Mouse (Mus musculus) liver, adult 2 months (tissue): Measurements from ENCODE around the gene Wipf3. TPM values are rescaled to one million over a fixed set of nuclear protein-coding genes. Genes with fewer than 3 reads are reported as not detected.

ENCODE experiments used
- DNase-seq: peaks from one replicate; pipeline ENCODE4 v3.0.0-alpha.2; 2011; ENCODE audit warnings: low read depth, low spot score; ENCODE audit errors: extremely low read depth
- H3K27ac ChIP-seq: fragments of 200-500 bp; replicated peaks from 2 replicates; pipeline ENCODE4 v1.5.1; 2012; ENCODE audit warnings: low read depth, mild to moderate bottlenecking, control low read depth, inconsistent platforms, low read length; ENCODE audit not compliant: insufficient read depth
- H3K27me3 ChIP-seq: fragments of 200-500 bp; 2 replicates; pipeline ENCODE4 v1.6.1; 2012; ENCODE audit warnings: mild to moderate bottlenecking, moderate library complexity, low read length, inconsistent platforms; ENCODE audit not compliant: control insufficient read depth, insufficient read depth
- H3K36me3 ChIP-seq: fragments of 200-500 bp; 2 replicates; pipeline ENCODE4 v1.6.1; 2012; ENCODE audit warnings: low read length, inconsistent platforms; ENCODE audit not compliant: control insufficient read depth, insufficient read depth
- H3K4me1 ChIP-seq: fragments of 200-500 bp; 2 replicates; pipeline ENCODE4 v1.6.1; 2011; ENCODE audit warnings: low read length; ENCODE audit not compliant: control insufficient read depth, insufficient read depth
- H3K4me3 ChIP-seq: fragments of 200-500 bp; 2 replicates; pipeline ENCODE4 v1.5.1; 2011; ENCODE audit warnings: low read depth, mild to moderate bottlenecking, control low read depth, low read length, moderate library complexity; ENCODE audit not compliant: insufficient read depth
- H3K79me2 ChIP-seq: fragments of 200-500 bp; 2 replicates; pipeline ENCODE4 v1.6.1; 2012; ENCODE audit warnings: inconsistent platforms, mild to moderate bottlenecking, low read length, moderate library complexity; ENCODE audit not compliant: control insufficient read depth, insufficient read depth
- H3K9ac ChIP-seq: fragments of 200-500 bp; 2 replicates; pipeline ENCODE4 v1.6.1; 2012; ENCODE audit warnings: low read depth, mild to moderate bottlenecking, control low read depth, inconsistent platforms, low read length
- CTCF ChIP-seq: fragments of 200-500 bp; IDR thresholded peaks from 2 replicates; pipeline ENCODE4 v1.5.1; 2011; ENCODE audit warnings: low read depth, low read length, control low read depth
- POLR2A ChIP-seq: fragments of 200-500 bp; IDR thresholded peaks from 2 replicates; pipeline ENCODE4 v1.6.1; 2011; ENCODE audit warnings: low read length, control low read depth; ENCODE audit not compliant: insufficient read depth; ENCODE audit errors: extremely low read depth
- WGBS: fragments of 180-500 bp; shearing (Covaris S2); methylation state at CpG from one replicate; pipeline ENCODE4 v1.1.7; 2018; 5-methylcytosine and 5-hydroxymethylcytosine counted together
- polyA plus RNA-seq: library from polyadenylated mRNA; depleted of rRNA; stranded (reverse); fragments of >200 nt; gene quantifications from 2 replicates; pipeline ENCODE4 v1.2.3, GENCODE M21; 2012
- total RNA-seq: library from RNA; depleted of rRNA; stranded (reverse); fragments of >200 nt; gene quantifications from 2 replicates; pipeline ENCODE4 v1.2.3, GENCODE M21; 2014

Gene Wipf3
- total and polyA plus RNA-seq, 2 experiments, result 2.0 to 6.4 TPM

GRCm38 (mm10) chr6:54528666-54529065, 99.3 kb downstream of the Wipf3 start:
- Histone ChIP-seq H3K36me3 (no peaks in the 10 kb centered on the region), H3K9ac (no peak overlapping the region), H3K27ac (no peak overlapping the region), H3K4me3 (no peak overlapping the region), H3K4me1 (no peaks in the 10 kb centered on the region), H3K79me2 (no peaks in the 10 kb centered on the region), H3K27me3 (0 out of 2 replicates have a peak, but pooled peaks cover 2% of the 10 kb centered on the region)
- no peak for TF ChIP-seq CTCF
- TF ChIP-seq POLR2A, result no peak
- WGBS, result 84% methylated on average over 8 of the region's 8 CpGs
- no peak for DNase-seq

- Histone ChIP-seq H3K9ac (no peak overlapping the region), H3K4me1 (no peaks in the 10 kb centered on the region), H3K27ac (no peak overlapping the region), H3K27me3 (0 out of 2 replicates have a peak, but pooled peaks cover 2% of the 10 kb centered on the region), H3K4me3 (no peak overlapping the region), H3K36me3 (no peaks in the 10 kb centered on the region), H3K79me2 (no peaks in the 10 kb centered on the region)
- DNase-seq, result no peak
- TF ChIP-seq POLR2A (no peak), CTCF (no peak)
- 83% methylated on average over 2 of the region's 2 CpGs for WGBS
Observed at GRCm38 (mm10) chr6:54530182-54530581, 100.8 kb downstream of the Wipf3 start.

- 0 out of 2 replicates have a peak, but pooled peaks cover 2% of the 10 kb centered on the region for H3K27me3 ChIP-seq
- WGBS, result 70% methylated on average over 8 of the region's 8 CpGs
Observed at GRCm38 (mm10) chr6:54531048-54531481, 101.7 kb downstream of the Wipf3 start.

GRCm38 (mm10) chr6:54535485-54535884, 106.1 kb downstream of the Wipf3 start:
- Histone ChIP-seq H3K79me2 (no peaks in the 10 kb centered on the region), H3K36me3 (no peaks in the 10 kb centered on the region), H3K27me3 (0 out of 2 replicates have a peak, but pooled peaks cover 2% of the 10 kb centered on the region), H3K27ac (no peak overlapping the region), H3K4me3 (no peak overlapping the region), H3K9ac (no peak overlapping the region), H3K4me1 (no peaks in the 10 kb centered on the region)
- no peak for TF ChIP-seq POLR2A
- no peak for TF ChIP-seq CTCF
- DNase-seq, result no peak
- WGBS, result 83% methylated on average over 4 of the region's 4 CpGs

More at GRCm38 (mm10) chr6:54531048-54531481, 101.7 kb downstream of the Wipf3 start:
- H3K79me2 ChIP-seq, result no peaks in the 10 kb centered on the region
- H3K4me1 ChIP-seq, result no peaks in the 10 kb centered on the region
- no peak for DNase-seq
- H3K4me3 ChIP-seq, result no peak overlapping the region
- no peaks in the 10 kb centered on the region for H3K36me3 ChIP-seq
- no peak overlapping the region for H3K9ac ChIP-seq
- H3K27ac ChIP-seq, result no peak overlapping the region
- no peak for TF ChIP-seq POLR2A
- TF ChIP-seq CTCF, result no peak

GRCm38 (mm10) chr6:54537053-54537452, 107.7 kb downstream of the Wipf3 start:
- Histone ChIP-seq H3K27ac (no peak overlapping the region), H3K27me3 (0 out of 2 replicates have a peak, but pooled peaks cover 2% of the 10 kb centered on the region), H3K4me3 (no peak overlapping the region), H3K36me3 (no peaks in the 10 kb centered on the region), H3K79me2 (no peaks in the 10 kb centered on the region), H3K9ac (no peak overlapping the region), H3K4me1 (no peaks in the 10 kb centered on the region)
- 81% methylated on average over 7 of the region's 7 CpGs for WGBS
- no peak for DNase-seq
- TF ChIP-seq CTCF (no peak), POLR2A (no peak)

GRCm38 (mm10) chr6:54538773-54539173, 109.4 kb downstream of the Wipf3 start:
- WGBS, result 71% methylated on average over 3 of the region's 3 CpGs
- H3K4me3 ChIP-seq, result no peak overlapping the region
- TF ChIP-seq POLR2A (no peak), CTCF (no peak)

More at GRCm38 (mm10) chr6:54538773-54539173, 109.4 kb downstream of the Wipf3 start:
- Histone ChIP-seq H3K4me1 (no peaks in the 10 kb centered on the region), H3K27me3 (no peaks in the 10 kb centered on the region), H3K9ac (no peak overlapping the region), H3K27ac (no peak overlapping the region), H3K36me3 (no peaks in the 10 kb centered on the region), H3K79me2 (no peaks in the 10 kb centered on the region)
- no peak for DNase-seq
